Mouse (Mus musculus) forebrain, postnatal 0 days (tissue): ENCODE results near the gene Gm6096. TPM values are rescaled to one million over a fixed set of nuclear protein-coding genes. Genes with fewer than 3 reads are reported as not detected.

Source experiments
- ATAC-seq: fragments of 200-750 bp; cut with Nextera tagmentation; 2 replicates; pipeline ENCODE4 v1.8.0; 2017; ENCODE audit warnings: mild to moderate bottlenecking, moderate library complexity
- DNase-seq: peaks from one replicate; pipeline ENCODE4 v3.0.0-alpha.2; 2015
- H3K27ac ChIP-seq: fragments of 300-500 bp; sonication (generic); 2 replicates; pipeline ENCODE4 v1.5.1; 2014; ENCODE audit warnings: low read depth, mild to moderate bottlenecking, antibody characterized with exemption, low read length, moderate library complexity, mixed read lengths
- H3K27me3 ChIP-seq: fragments of 300-500 bp; sonication (generic); 2 replicates; pipeline ENCODE4 v1.6.1; 2014; ENCODE audit warnings: mild to moderate bottlenecking, low read length, mixed read lengths; ENCODE audit not compliant: insufficient read depth
- H3K36me3 ChIP-seq: fragments of 300-500 bp; sonication (generic); 2 replicates; pipeline ENCODE4 v1.6.1; 2014; ENCODE audit warnings: mild to moderate bottlenecking, moderate library complexity; ENCODE audit not compliant: insufficient read depth
- H3K4me1 ChIP-seq: fragments of 300-500 bp; sonication (generic); 2 replicates; pipeline ENCODE4 v1.6.1; 2014; ENCODE audit warnings: antibody characterized with exemption; ENCODE audit not compliant: insufficient read depth
- H3K4me2 ChIP-seq: fragments of 300-500 bp; sonication (generic); 2 replicates; pipeline ENCODE4 v1.6.1; 2014; ENCODE audit warnings: low read depth, mild to moderate bottlenecking, moderate library complexity
- H3K4me3 ChIP-seq: fragments of 300-500 bp; sonication (generic); 2 replicates; pipeline ENCODE4 v1.5.1; 2014; ENCODE audit warnings: low read depth, low read length, mixed read lengths
- H3K9ac ChIP-seq: fragments of 300-500 bp; sonication (generic); 2 replicates; pipeline ENCODE4 v1.6.1; 2014; ENCODE audit warnings: mild to moderate bottlenecking
- H3K9me3 ChIP-seq: fragments of 300-500 bp; sonication (generic); 2 replicates; pipeline ENCODE4 v1.6.1; 2016; ENCODE audit warnings: low read length
- CTCF ChIP-seq: sonication (generic); IDR thresholded peaks from 2 replicates; pipeline ENCODE4 v1.5.1; 2016; ENCODE audit warnings: antibody characterized with exemption, control low read depth, low read depth
- WGBS: fragments of 180-500 bp; shearing (Covaris S2); extraction: QIAGEN DNeasy Blood & Tissue Kit; methylation state at CpG from one replicate; pipeline ENCODE4 v1.1.7; 2014; 5-methylcytosine and 5-hydroxymethylcytosine counted together
- polyA plus RNA-seq: library from polyadenylated mRNA; unstranded; fragments of >200 nt; fragmentation: Nextera tagmentation; extraction: Ambion mirVana; gene quantifications from 2 replicates; pipeline ENCODE4 v1.2.1, GENCODE M21; 2015
- total RNA-seq: library from RNA; depleted of rRNA; stranded (reverse); fragments of >200 nt; gene quantifications from 2 replicates; pipeline ENCODE4 v1.2.3, GENCODE M21; 2014

Gm6096 gene
- total and polyA plus RNA-seq, 2 experiments from 2014 or later = not detected

DNA sequence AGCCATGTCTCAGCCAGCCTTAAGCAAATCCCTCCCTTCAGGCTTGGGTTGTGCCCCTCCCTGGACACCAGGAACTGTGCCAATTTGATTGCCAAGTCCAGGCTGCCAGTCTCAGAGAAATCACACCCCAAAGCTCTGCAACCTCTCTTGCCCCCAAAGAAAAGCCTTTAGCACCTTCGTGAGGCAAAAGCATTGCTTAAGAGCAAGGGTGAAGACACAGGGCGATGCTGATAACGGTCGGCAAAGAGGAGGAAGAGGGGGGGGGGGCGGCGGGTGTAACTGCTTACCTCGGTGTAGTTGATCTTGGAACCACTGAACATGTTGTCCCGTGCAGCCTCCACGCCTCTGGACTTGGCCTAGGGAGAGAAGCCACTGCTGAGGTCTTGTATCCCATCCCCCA is 22.2 kb upstream of the Gm6096 start:
- ATAC-seq (no peak), DNase-seq (no peak)
- 52% methylated on average over 8 of the region's 9 CpGs for WGBS
- Histone ChIP-seq H3K4me3 (no peak overlapping the region; the same call in 1 of the 2 replicates), H3K9ac (no peak overlapping the region), H3K27ac (no peak overlapping the region), H3K9me3 (no peaks in the 10 kb centered on the region), H3K27me3 (no peaks in the 10 kb centered on the region), H3K4me1 (0 out of 2 replicates have a peak, but pooled peaks cover 7% of the 10 kb centered on the region), H3K36me3 (peaks cover 20% of the 10 kb centered on the region), H3K4me2 (peak overlapping the region; percentile 80)
- no peak for TF ChIP-seq CTCF

DNA sequence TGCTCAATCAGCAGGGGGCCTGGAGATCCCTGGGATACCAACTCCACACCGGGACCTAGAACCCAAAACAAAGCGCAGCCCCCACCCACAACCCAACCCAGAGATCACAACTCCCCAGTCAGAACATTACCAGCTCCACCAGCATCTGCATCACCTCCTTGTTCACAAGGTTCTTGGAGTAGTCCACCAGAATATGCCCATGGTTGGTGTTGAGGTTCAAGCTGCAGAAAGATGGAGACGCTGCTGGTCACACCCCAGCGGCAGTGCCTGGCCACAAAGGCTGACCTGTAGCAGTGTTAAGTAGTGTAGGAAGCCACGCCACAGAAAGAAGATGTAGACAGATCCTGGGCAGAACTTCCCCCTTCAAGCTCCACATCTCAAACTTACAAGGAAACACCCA is 21.7 kb upstream of the Gm6096 start:
- ATAC-seq (no peak), DNase-seq (no peak)
- Histone ChIP-seq H3K4me1 (0 out of 2 replicates have a peak, but pooled peaks cover 7% of the 10 kb centered on the region), H3K9ac (peak overlapping the region; percentile 59), H3K4me3 (peak overlapping the region; percentile 62), H3K9me3 (no peaks in the 10 kb centered on the region), H3K36me3 (peaks cover 18% of the 10 kb centered on the region), H3K4me2 (peak overlapping the region; percentile 80), H3K27ac (0 out of 2 replicates have a peak overlapping the region, but pooled peaks have one; percentile 57), H3K27me3 (no peaks in the 10 kb centered on the region)
- TF ChIP-seq CTCF = no peak
- WGBS = 19% methylated on average over 5 of the region's 5 CpGs

DNA sequence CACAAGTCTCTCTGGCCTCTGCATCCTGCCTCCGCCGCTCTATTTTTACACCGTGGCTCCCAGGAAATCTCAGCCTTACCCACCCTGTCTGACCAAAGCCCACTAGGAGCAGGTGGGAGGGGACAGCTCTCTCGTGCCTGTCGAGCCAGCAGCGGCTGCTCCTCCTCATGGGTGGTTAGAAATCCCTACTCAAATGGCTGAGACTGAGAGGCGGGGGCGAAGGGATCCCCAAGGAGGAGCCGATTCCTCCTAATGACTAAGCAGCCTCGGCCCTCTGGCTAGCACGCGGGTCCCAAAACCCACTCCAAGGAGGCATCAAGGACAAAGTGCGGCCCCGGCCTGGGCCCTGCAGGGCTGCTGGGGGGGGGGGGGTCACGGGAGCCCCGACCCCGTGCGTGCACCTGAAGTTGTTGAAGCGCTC is 21.1 kb upstream of the Gm6096 start:
- ATAC-seq (no peak), DNase-seq (peak; percentile 42)
- Histone ChIP-seq H3K4me1 (0 out of 2 replicates have a peak, but pooled peaks cover 7% of the 10 kb centered on the region), H3K27me3 (no peaks in the 10 kb centered on the region), H3K9me3 (no peaks in the 10 kb centered on the region), H3K27ac (peak overlapping the region; percentile 57; the same call in 1 of the 2 replicates), H3K4me3 (peak overlapping the region; percentile 62), H3K4me2 (peak overlapping the region; percentile 80), H3K9ac (peak overlapping the region; percentile 59), H3K36me3 (peaks cover 16% of the 10 kb centered on the region)
- WGBS = under 1% methylated on average over 18 of the region's 19 CpGs
- TF ChIP-seq CTCF = no peak

DNA sequence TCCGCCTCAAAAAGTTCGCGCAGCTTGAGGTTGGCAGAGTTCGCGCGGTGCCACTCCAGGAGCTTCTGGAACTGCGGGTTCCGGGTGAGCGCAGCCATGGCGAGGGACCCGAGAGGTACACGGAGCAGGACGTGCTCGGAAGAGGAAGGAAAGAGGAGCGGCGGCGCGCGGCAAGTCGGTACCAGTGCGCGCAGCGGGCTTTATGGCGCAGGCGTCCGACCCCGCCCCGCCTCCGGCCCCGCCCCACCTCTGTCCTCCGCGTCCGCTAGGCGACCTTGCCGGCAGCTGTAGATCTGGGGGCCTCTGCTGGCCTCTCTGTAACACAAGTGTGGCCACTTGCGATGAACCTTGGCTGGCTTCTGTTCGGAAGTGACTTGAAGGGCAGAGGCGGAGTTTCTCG is 20.7 kb upstream of the Gm6096 start, which contains the start of gene Gpi1:
Gene Gpi1, minus strand, starts transcription at position 221 of the 400 bp plus-strand sequence.
- Histone ChIP-seq H3K4me2 (peak within 1 kb of the TSS; percentile 80), H3K9ac (peak within 1 kb of the TSS; percentile 59), H3K27me3 (no peaks in the 10 kb centered on the region), H3K36me3 (peaks cover 16% of the 10 kb centered on the region), H3K9me3 (no peaks in the 10 kb centered on the region), H3K4me3 (peak within 1 kb of the TSS; percentile 62), H3K27ac (peak within 1 kb of the TSS; percentile 57), H3K4me1 (0 out of 2 replicates have a peak, but pooled peaks cover 9% of the 10 kb centered on the region)
- peak; percentile 37 for ATAC-seq
- peak; percentile 43 for TF ChIP-seq CTCF
- DNase-seq = peak; percentile 77
- under 1% methylated on average over 36 of the region's 39 CpGs for WGBS

DNA sequence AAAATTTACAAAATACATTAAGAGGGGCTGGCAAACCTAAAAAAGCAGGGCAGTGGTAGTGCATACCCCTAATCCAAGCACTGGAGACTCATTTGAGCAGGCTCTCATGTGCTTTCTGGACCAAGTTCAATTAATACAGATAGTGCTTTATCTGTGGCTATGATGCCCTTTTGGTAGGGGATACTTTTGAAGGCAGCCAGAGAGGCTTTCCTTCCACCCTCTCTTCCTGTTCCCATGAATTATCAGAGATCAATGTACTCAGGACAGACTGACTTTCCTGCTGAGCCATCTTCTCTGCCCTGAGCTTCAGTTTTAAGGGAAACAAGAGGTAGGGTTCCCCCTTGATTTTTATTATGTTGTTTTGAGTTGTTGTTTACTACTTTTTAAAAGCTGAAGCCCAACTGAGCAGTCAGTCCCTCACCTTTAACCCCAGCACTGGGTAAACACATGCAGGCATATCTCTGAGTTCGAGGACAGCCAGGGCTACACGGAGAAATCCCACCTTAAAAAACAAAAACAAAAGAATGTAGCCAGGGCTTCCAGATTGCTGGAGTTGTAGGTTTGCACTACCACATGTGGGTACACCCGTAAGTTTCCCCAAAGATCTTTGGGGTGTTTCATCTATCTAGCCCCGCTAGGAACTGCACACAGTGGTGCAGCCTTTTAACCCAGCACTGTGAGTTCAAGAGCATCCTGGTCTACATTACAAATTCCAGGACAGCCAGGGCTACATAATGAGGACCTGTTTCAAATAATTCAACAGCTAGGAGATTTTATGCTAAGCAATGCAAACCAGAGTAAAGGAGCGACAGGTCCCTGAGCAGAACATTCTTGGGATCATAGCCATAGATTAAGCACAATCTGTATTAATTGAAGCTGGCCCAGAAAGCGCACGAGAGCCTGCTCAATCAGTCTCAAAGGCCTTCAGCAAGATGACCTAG is 17.8 kb upstream of the Gm6096 start:
- Histone ChIP-seq H3K9ac (peak overlapping the region; percentile 39; the same call in 1 of the 2 replicates), H3K4me1 (0 out of 2 replicates have a peak, but pooled peaks cover 11% of the 10 kb centered on the region), H3K27ac (peak overlapping the region; percentile 74), H3K36me3 (peaks cover 21% of the 10 kb centered on the region), H3K4me2 (peak overlapping the region; percentile 65), H3K4me3 (peak overlapping the region; percentile 52), H3K9me3 (no peaks in the 10 kb centered on the region), H3K27me3 (no peaks in the 10 kb centered on the region)
- TF ChIP-seq CTCF = no peak
- WGBS = 38% methylated on average over 7 of the region's 7 CpGs
- DNase-seq (no peak), ATAC-seq (no peak)

DNA sequence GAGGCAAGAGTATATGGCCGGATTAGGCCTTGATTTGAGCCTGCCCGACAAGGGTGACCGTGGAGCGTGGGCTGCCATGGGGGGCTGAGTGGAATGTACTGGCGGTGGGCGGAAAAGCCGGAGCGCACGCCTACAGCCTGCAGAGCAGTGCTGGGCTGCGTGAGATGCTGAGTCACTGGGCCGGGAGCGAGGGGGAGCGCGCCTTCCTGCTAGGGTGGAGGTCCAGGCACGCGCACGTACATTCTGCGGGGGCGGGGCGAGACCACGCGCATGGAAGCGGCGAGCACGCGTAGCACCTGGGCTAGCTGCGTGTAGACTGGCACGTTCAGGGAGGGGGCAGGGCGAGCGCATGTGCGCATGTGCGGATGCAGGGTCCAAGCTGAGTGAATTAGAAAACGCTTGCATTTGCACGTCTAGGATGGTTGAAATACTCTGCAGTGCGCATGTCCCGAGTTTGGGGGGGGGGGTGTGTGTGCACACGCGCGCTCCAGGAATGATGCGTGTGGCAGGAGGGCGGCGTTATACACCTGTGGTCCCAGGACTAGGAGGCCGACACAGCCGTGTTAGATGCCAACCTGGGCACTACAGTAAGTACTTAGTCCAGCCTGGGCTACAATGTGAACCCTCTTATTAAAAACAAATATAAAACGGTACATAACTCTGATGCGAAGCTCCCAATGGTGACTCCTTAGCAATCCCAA is 16.8 kb upstream of the Gm6096 start:
- Histone ChIP-seq H3K4me2 (peak overlapping the region; percentile 65), H3K9ac (peak overlapping the region; percentile 48), H3K36me3 (peaks cover 28% of the 10 kb centered on the region), H3K27ac (peak overlapping the region; percentile 74), H3K4me1 (0 out of 2 replicates have a peak, but pooled peaks cover 8% of the 10 kb centered on the region), H3K4me3 (peak overlapping the region; percentile 52), H3K9me3 (no peaks in the 10 kb centered on the region), H3K27me3 (no peaks in the 10 kb centered on the region)
- peak; percentile 95 for ATAC-seq
- no peak for TF ChIP-seq CTCF
- under 1% methylated on average over 46 of the region's 46 CpGs for WGBS
- peak; percentile 99 for DNase-seq
